Mouse (Mus musculus) CH12.LX (cell line): Measurements from ENCODE around the gene Stra8.

Source experiments
- CTCF ChIP-seq, 2 experiments: IDR thresholded peaks in 1 of 2; conservative IDR thresholded peaks in 1 of 2; 2 replicates each; pipeline ENCODE4 v1.5.1; 2011 to 2012; ENCODE audit warnings: low read depth in 2 of 2, low read length in 2 of 2, improper control_type of control experiment in 1 of 2, inconsistent platforms in 1 of 2, mild to moderate bottlenecking in 1 of 2, moderate library complexity in 1 of 2
- EP300 ChIP-seq: IDR thresholded peaks from 2 replicates; pipeline ENCODE4 v1.6.1; 2011; ENCODE audit warnings: low read length, improper control_type of control experiment
- IRF4 ChIP-seq: IDR thresholded peaks from 2 replicates; pipeline ENCODE4 v1.6.1; 2014; ENCODE audit warnings: low read depth, mild to moderate bottlenecking, inconsistent platforms, low read length, improper control_type of control experiment
- POLR2A ChIP-seq: IDR thresholded peaks from 2 replicates; pipeline ENCODE4 v1.6.1; 2011; ENCODE audit warnings: low read depth, mild to moderate bottlenecking, improper control_type of control experiment, low read length
- USF2 ChIP-seq: conservative IDR thresholded peaks from 2 replicates; pipeline ENCODE4 v1.6.1; 2011; ENCODE audit warnings: low read depth, low read length, improper control_type of control experiment

GRCm38 (mm10) chr6:34951956-34952667 is 32.1 kb downstream of the Stra8 start:
- TF ChIP-seq POLR2A: no peak
- TF ChIP-seq EP300: no peak
- TF ChIP-seq CTCF (conservative IDR thresholded peaks at IDR 0.05 in 1 of 2, IDR thresholded peaks at IDR 0.05 in 1 of 2; ENCODE audit: low read depth in 2 of 2, low read length in 2 of 2): peak in 1 of 2 experiments; percentile 30; a peak in 1 of 4 replicates
- no peak for TF ChIP-seq IRF4
- TF ChIP-seq USF2: no peak
